Mouse (Mus musculus) spleen, adult 2 months (tissue): ENCODE measurements at regions not wholly inside any gene's neighbourhood (a gene's known extent, or its start where the extent isn't known, plus 50 kb on each side); places are given as distances from the start of the nearest gene placed in this dataset.

Experiments
- CTCF ChIP-seq: fragments of 200-500 bp; IDR thresholded peaks from 2 replicates; pipeline ENCODE4 v1.5.1; 2011; ENCODE audit warnings: mild to moderate bottlenecking, inconsistent platforms; ENCODE audit not compliant: insufficient read depth, insufficient read length, insufficient replicate concordance; ENCODE audit errors: extremely low read depth
- POLR2A ChIP-seq: fragments of 200-500 bp; IDR thresholded peaks from 2 replicates; pipeline ENCODE4 v1.6.1; 2011; ENCODE audit warnings: low read depth, low read length, inconsistent platforms

GRCm38 (mm10) chr12:71626801-71627200 is 204.1 kb upstream of the Daam1 start:
- TF ChIP-seq CTCF = no peak
- no peak for TF ChIP-seq POLR2A
